Mouse (Mus musculus): ENCODE results near the gene Wsb1.

- TF ChIP-seq POLR2A (IDR thresholded peaks at IDR 0.05; ENCODE audit: borderline replicate concordance, control insufficient read depth, low read depth, low read length), result no peak
- no peak for TF ChIP-seq CTCF (IDR thresholded peaks at IDR 0.05; ENCODE audit: control insufficient read depth, insufficient read depth, low read length)
These were observed 18.6 kb upstream of the Wsb1 start for GRCm38 (mm10) chr11:79273039-79273438.

Data from bone marrow, adult 2 months (tissue).